Mouse (Mus musculus) cortical plate, adult 2 months (tissue): ENCODE measurements around the gene Adamts18.

Experiments
- CTCF ChIP-seq: fragments of 200-500 bp; IDR thresholded peaks from 2 replicates; pipeline ENCODE4 v1.5.1; 2011; ENCODE audit warnings: mild to moderate bottlenecking, control low read depth, low read length; ENCODE audit not compliant: insufficient read depth; ENCODE audit errors: extremely low read depth
- POLR2A ChIP-seq: fragments of 200-500 bp; IDR thresholded peaks from 2 replicates; pipeline ENCODE4 v1.6.1; 2011; ENCODE audit warnings: mild to moderate bottlenecking, low read length, control low read depth; ENCODE audit not compliant: insufficient read depth; ENCODE audit errors: extremely low read depth

- TF ChIP-seq CTCF (no peak), POLR2A (no peak)
Measured at GRCm38 (mm10) chr8:113813966-113814365, 34.6 kb downstream of the Adamts18 start.
